Mouse (Mus musculus) colon, adult 2 months (tissue): Measurements from ENCODE around the gene Aldh1a7. TPM values are rescaled to one million over a fixed set of nuclear protein-coding genes. Genes with fewer than 3 reads are reported as not detected.

ENCODE experiments used
- polyA plus RNA-seq: library from polyadenylated mRNA; depleted of rRNA; stranded (reverse); fragments of >200 nt; gene quantifications from 2 replicates; pipeline ENCODE4 v1.2.3, GENCODE M21; 2012; rRNA removed

Aldh1a7 gene
- 1.5 and 2.1 TPM in 2 replicates for polyA plus RNA-seq

GRCm38 (mm10) chr19:20727381-20727780, at the start of gene Aldh1a7:
Gene Aldh1a7, minus strand, starts transcription at chr19:20727562.

Other genes with a start within 250 kb of the Aldh1a7 start
- gene Aldh1a1, start 234.8 kb downstream of the Aldh1a7 start, polyA plus RNA-seq, result 19.0 and 19.3 TPM in 2 replicates
- gene Tmc1, start 226.6 kb upstream of the Aldh1a7 start, polyA plus RNA-seq, result 0.31 and 0.48 TPM in 2 replicates